Mouse (Mus musculus): ENCODE results near the gene Susd5.

DNA sequence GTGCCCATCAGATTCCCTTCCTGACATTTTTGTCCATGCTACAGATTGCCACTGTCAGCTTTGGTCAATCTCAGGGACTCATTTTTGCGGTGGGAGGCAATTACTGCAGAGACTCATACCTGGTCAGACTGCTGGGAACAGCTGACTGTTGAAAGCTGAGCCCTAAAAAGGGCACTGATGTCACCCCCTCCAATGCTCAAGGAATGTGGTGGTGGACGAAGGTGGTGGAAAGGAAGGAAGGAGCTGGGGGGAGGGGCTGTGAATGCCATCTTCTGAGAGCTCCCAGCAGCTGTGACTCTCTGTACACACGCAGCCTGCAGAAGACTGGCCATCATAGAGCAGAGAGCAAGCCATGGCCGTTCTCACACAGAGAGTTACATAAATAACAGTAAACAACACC, 34.8 kb upstream of the Susd5 start:
- TF ChIP-seq BHLHE40 (IDR thresholded peaks at IDR 0.05; ENCODE audit: low read depth, low read length), result no peak
- TF ChIP-seq POLR2A (IDR thresholded peaks at IDR 0.05; ENCODE audit: low read depth, low read length), result no peak
- TF ChIP-seq HCFC1 (IDR thresholded peaks at IDR 0.05; ENCODE audit: low read depth, low read length), result no peak
- TF ChIP-seq E2F4 (IDR thresholded peaks at IDR 0.05; ENCODE audit: insufficient replicate concordance, low read depth, low read length), result no peak
- TF ChIP-seq ZMIZ1 (IDR thresholded peaks at IDR 0.05; ENCODE audit: low read depth, low read length), result no peak
- TF ChIP-seq CTCF (conservative IDR thresholded peaks at IDR 0.05 in 1 of 2, IDR thresholded peaks at IDR 0.05 in 1 of 2; ENCODE audit: low read depth in 2 of 2, low read length in 2 of 2), result no peak
- TF ChIP-seq EP300 (IDR thresholded peaks at IDR 0.05; ENCODE audit: low read length), result no peak
- no peak for TF ChIP-seq NRF1 (IDR thresholded peaks at IDR 0.05; ENCODE audit: low read depth, low read length)

Data from CH12.LX (cell line).